Mouse (Mus musculus): ENCODE measurements around the gene Rnf6. TPM values are rescaled to one million over a fixed set of nuclear protein-coding genes. Genes with fewer than 3 reads are reported as not detected.
A peak's percentile ranks its signal among the peaks of the same experiment; 100 is the strongest.

Rnf6 gene
- polyA plus RNA-seq, 1 experiment from 2014 or later = 34.7 TPM

GRCm38 (mm10) chr5:146245193-146245592 lies 23.8 kb upstream of the Rnf6 start:
- no peak overlapping the region for H3K9ac ChIP-seq
- H3K27me3 ChIP-seq (ENCODE audit: insufficient read depth, low read length) = no peaks in the 10 kb centered on the region
- no peak for ATAC-seq (ENCODE audit: insufficient read depth)
- H3K4me2 ChIP-seq = no peak overlapping the region
- H3K9me3 ChIP-seq (ENCODE audit: low read depth, low read length) = no peaks in the 10 kb centered on the region
- no peak overlapping the region for H3K4me3 ChIP-seq (ENCODE audit: low read depth, low read length)
- H3K36me3 ChIP-seq (ENCODE audit: insufficient read depth) = 0 out of 2 replicates have a peak, but pooled peaks cover 3% of the 10 kb centered on the region
- H3K27ac ChIP-seq (ENCODE audit: low read depth) = no peak overlapping the region
- DNase-seq = no peak
- 92% methylated on average over 4 of the region's 4 CpGs for WGBS
- H3K4me1 ChIP-seq (ENCODE audit: insufficient read depth) = no peaks in the 10 kb centered on the region
- TF ChIP-seq CTCF (IDR thresholded peaks at IDR 0.05; ENCODE audit: low read depth) = no peak

- Histone ChIP-seq H3K27ac (ENCODE audit: low read depth) (no peak overlapping the region), H3K4me3 (ENCODE audit: low read depth, low read length) (no peak overlapping the region), H3K4me2 (no peak overlapping the region), H3K4me1 (ENCODE audit: insufficient read depth) (no peaks in the 10 kb centered on the region), H3K9ac (no peak overlapping the region), H3K9me3 (ENCODE audit: low read depth, low read length) (no peaks in the 10 kb centered on the region), H3K27me3 (ENCODE audit: insufficient read depth, low read length) (no peaks in the 10 kb centered on the region), H3K36me3 (ENCODE audit: insufficient read depth) (no peaks in the 10 kb centered on the region)
- no peak for ATAC-seq (ENCODE audit: insufficient read depth)
- TF ChIP-seq CTCF (IDR thresholded peaks at IDR 0.05; ENCODE audit: low read depth) = no peak
- no peak for DNase-seq
- 79% methylated on average over 3 of the region's 3 CpGs for WGBS
Observed at GRCm38 (mm10) chr5:146241202-146241601, 19.8 kb upstream of the Rnf6 start.

GRCm38 (mm10) chr5:146240771-146241170 lies 19.4 kb upstream of the Rnf6 start:
- Histone ChIP-seq H3K9me3 (ENCODE audit: low read depth, low read length) (no peaks in the 10 kb centered on the region), H3K4me2 (no peak overlapping the region), H3K27ac (ENCODE audit: low read depth) (no peak overlapping the region), H3K4me3 (ENCODE audit: low read depth, low read length) (no peak overlapping the region), H3K36me3 (ENCODE audit: insufficient read depth) (no peaks in the 10 kb centered on the region), H3K9ac (no peak overlapping the region), H3K4me1 (ENCODE audit: insufficient read depth) (no peaks in the 10 kb centered on the region), H3K27me3 (ENCODE audit: insufficient read depth, low read length) (no peaks in the 10 kb centered on the region)
- no peak for DNase-seq
- ATAC-seq (ENCODE audit: insufficient read depth) = no peak
- 86% methylated on average over 2 of the region's 2 CpGs for WGBS
- TF ChIP-seq CTCF (IDR thresholded peaks at IDR 0.05; ENCODE audit: low read depth) = no peak

GRCm38 (mm10) chr5:146238274-146238673 lies 16.9 kb upstream of the Rnf6 start:
- no peak for TF ChIP-seq CTCF (IDR thresholded peaks at IDR 0.05; ENCODE audit: low read depth)
- DNase-seq (no peak), ATAC-seq (ENCODE audit: insufficient read depth) (no peak)
- H3K4me1 ChIP-seq (ENCODE audit: insufficient read depth) = no peaks in the 10 kb centered on the region
- no peak overlapping the region for H3K4me3 ChIP-seq (ENCODE audit: low read depth, low read length)
- 69% methylated on average over 10 of the region's 10 CpGs for WGBS
- no peaks in the 10 kb centered on the region for H3K9me3 ChIP-seq (ENCODE audit: low read depth, low read length)
- no peak overlapping the region for H3K27ac ChIP-seq (ENCODE audit: low read depth)
- H3K36me3 ChIP-seq (ENCODE audit: insufficient read depth) = no peaks in the 10 kb centered on the region
- H3K9ac ChIP-seq = no peak overlapping the region
- H3K4me2 ChIP-seq = no peak overlapping the region
- no peaks in the 10 kb centered on the region for H3K27me3 ChIP-seq (ENCODE audit: insufficient read depth, low read length)

- Histone ChIP-seq H3K4me2 (no peak overlapping the region), H3K4me1 (ENCODE audit: insufficient read depth) (0 out of 2 replicates have a peak, but pooled peaks cover 2% of the 10 kb centered on the region), H3K27ac (ENCODE audit: low read depth) (no peak overlapping the region), H3K36me3 (ENCODE audit: insufficient read depth) (no peaks in the 10 kb centered on the region), H3K4me3 (ENCODE audit: low read depth, low read length) (no peak overlapping the region), H3K27me3 (ENCODE audit: insufficient read depth, low read length) (no peaks in the 10 kb centered on the region), H3K9me3 (ENCODE audit: low read depth, low read length) (no peaks in the 10 kb centered on the region), H3K9ac (no peak overlapping the region)
- ATAC-seq (ENCODE audit: insufficient read depth) (no peak), DNase-seq (no peak)
- TF ChIP-seq CTCF (IDR thresholded peaks at IDR 0.05; ENCODE audit: low read depth) = no peak
- 68% methylated on average over 1 of the region's 1 CpGs for WGBS
Observed at GRCm38 (mm10) chr5:146234336-146234735, 13.0 kb upstream of the Rnf6 start.

GRCm38 (mm10) chr5:146232816-146233215 lies 11.5 kb upstream of the Rnf6 start:
- H3K27ac ChIP-seq (ENCODE audit: low read depth) = no peak overlapping the region
- TF ChIP-seq CTCF (IDR thresholded peaks at IDR 0.05; ENCODE audit: low read depth) = no peak
- no peaks in the 10 kb centered on the region for H3K27me3 ChIP-seq (ENCODE audit: insufficient read depth, low read length)
- WGBS = 43% methylated on average over 11 of the region's 11 CpGs
- H3K4me1 ChIP-seq (ENCODE audit: insufficient read depth) = 0 out of 2 replicates have a peak, but pooled peaks cover 2% of the 10 kb centered on the region
- peak overlapping the region; percentile 79 for H3K4me3 ChIP-seq (ENCODE audit: low read depth, low read length)
- peak overlapping the region; percentile 69 for H3K4me2 ChIP-seq
- H3K36me3 ChIP-seq (ENCODE audit: insufficient read depth) = no peaks in the 10 kb centered on the region
- peak overlapping the region; percentile 83 for H3K9ac ChIP-seq
- ATAC-seq (ENCODE audit: insufficient read depth) (no peak), DNase-seq (no peak)
- no peaks in the 10 kb centered on the region for H3K9me3 ChIP-seq (ENCODE audit: low read depth, low read length)

- 28% methylated on average over 6 of the region's 6 CpGs for WGBS
- Histone ChIP-seq H3K27ac (ENCODE audit: low read depth) (no peak overlapping the region), H3K4me1 (ENCODE audit: insufficient read depth) (0 out of 2 replicates have a peak, but pooled peaks cover 2% of the 10 kb centered on the region), H3K27me3 (ENCODE audit: insufficient read depth, low read length) (no peaks in the 10 kb centered on the region), H3K9me3 (ENCODE audit: low read depth, low read length) (no peaks in the 10 kb centered on the region), H3K4me3 (ENCODE audit: low read depth, low read length) (peak overlapping the region; percentile 79), H3K9ac (peak overlapping the region; percentile 83), H3K36me3 (ENCODE audit: insufficient read depth) (no peaks in the 10 kb centered on the region), H3K4me2 (peak overlapping the region; percentile 69)
- DNase-seq = peak; percentile 18
- ATAC-seq (ENCODE audit: insufficient read depth) = no peak
- no peak for TF ChIP-seq CTCF (IDR thresholded peaks at IDR 0.05; ENCODE audit: low read depth)
Observed at GRCm38 (mm10) chr5:146232056-146232675, 10.8 kb upstream of the Rnf6 start.
